Mouse (Mus musculus) erythroblast, embryonic 14.5 days (primary cell): ENCODE measurements around the gene Carmil3. TPM values are rescaled to one million over a fixed set of nuclear protein-coding genes. Genes with fewer than 3 reads are reported as not detected.

Source experiments
- H3K27me3 ChIP-seq: 2 replicates; pipeline ENCODE4 v1.6.1; 2012; ENCODE audit warnings: inconsistent platforms; ENCODE audit not compliant: control insufficient read depth
- H3K36me3 ChIP-seq: 2 replicates; pipeline ENCODE4 v1.6.1; 2012; ENCODE audit warnings: mild to moderate bottlenecking, inconsistent platforms; ENCODE audit not compliant: control insufficient read depth
- H3K4me1 ChIP-seq: 2 replicates; pipeline ENCODE4 v1.6.1; 2012; ENCODE audit warnings: inconsistent platforms; ENCODE audit not compliant: control insufficient read depth
- H3K4me3 ChIP-seq: replicated peaks from 2 replicates; pipeline ENCODE3; 2012; ENCODE audit warnings: moderate library complexity, mild to moderate bottlenecking, inconsistent platforms
- H3K9me3 ChIP-seq: 2 replicates; pipeline ENCODE4 v1.6.1; 2012; ENCODE audit warnings: low read length, inconsistent platforms, mixed read lengths; ENCODE audit not compliant: control insufficient read depth
- GATA1 ChIP-seq: IDR thresholded peaks from 2 replicates; pipeline ENCODE4 v1.6.1; 2012; ENCODE audit warnings: low read length, inconsistent platforms, mixed read lengths
- TAL1 ChIP-seq: IDR thresholded peaks from 3 replicates; pipeline ENCODE4 v1.6.1; 2012; ENCODE audit warnings: low read length, inconsistent platforms, mixed read lengths
- polyA plus RNA-seq: library from polyadenylated mRNA; stranded (reverse); fragments of >175 nt; gene quantifications from 2 replicates; pipeline ENCODE4 v1.2.3, GENCODE M21; 2012

Carmil3 gene
- polyA plus RNA-seq, 1 experiment = not detected

DNA sequence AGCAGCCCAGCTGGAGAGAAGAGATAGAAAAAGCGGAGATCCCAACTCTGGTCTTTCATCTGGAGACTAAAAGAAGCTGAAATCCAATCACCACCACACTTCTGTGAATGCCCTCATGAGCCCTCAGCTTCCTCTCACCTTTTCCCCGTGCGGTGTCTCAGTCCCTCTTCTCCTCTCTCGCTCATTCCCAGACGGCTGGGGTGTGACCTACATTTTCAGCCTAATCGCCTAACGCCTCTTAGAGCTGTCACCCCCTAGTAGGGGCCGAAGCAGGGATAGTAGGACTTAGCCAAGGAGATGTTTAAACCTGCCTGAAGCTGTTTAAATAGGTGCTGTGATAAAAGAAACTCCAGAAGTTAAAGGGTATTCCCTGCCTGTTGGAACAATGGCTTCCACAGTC lies 34.3 kb downstream of the Carmil3 start, which contains the start of gene Nrl:
Gene Nrl (minus strand): TSS at position 197 of the 400 bp plus-strand sequence.
- no peaks in the 10 kb centered on the region for H3K36me3 ChIP-seq
- peaks cover 7% of the 10 kb centered on the region for H3K4me1 ChIP-seq
- H3K27me3 ChIP-seq = peaks cover 76% of the 10 kb centered on the region
- no peak within 1 kb of the TSS for H3K4me3 ChIP-seq
- TF ChIP-seq GATA1 (no peak), TAL1 (no peak)
- H3K9me3 ChIP-seq = peaks cover 6% of the 10 kb centered on the region; the same call in 1 of the 2 replicates

DNA sequence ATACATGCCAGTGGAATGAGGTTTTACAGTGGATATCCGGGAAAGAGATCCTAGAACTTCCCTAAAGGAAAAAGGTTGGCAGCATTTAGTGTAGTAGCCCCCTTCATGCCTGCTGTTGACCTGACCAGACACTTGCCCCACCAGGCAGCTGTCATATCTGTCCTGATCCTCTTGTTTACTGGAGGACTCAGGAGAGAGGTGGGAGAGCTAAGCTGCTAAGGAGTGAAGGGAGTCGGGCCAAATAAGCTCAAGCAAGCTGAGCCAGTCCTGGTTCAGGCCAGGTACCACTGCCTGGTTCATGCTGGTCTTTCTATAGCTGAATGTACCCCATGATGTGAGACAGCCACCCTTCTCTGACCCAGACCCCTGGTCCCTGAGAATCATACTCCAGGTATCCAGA lies 36.2 kb downstream of the Carmil3 start:
- Histone ChIP-seq H3K9me3 (no peaks in the 10 kb centered on the region; the same call in 1 of the 2 replicates), H3K4me1 (no peaks in the 10 kb centered on the region; the same call in 1 of the 2 replicates), H3K4me3 (no peak overlapping the region), H3K27me3 (peaks cover 65% of the 10 kb centered on the region), H3K36me3 (no peaks in the 10 kb centered on the region)
- TF ChIP-seq TAL1 (no peak), GATA1 (no peak)

DNA sequence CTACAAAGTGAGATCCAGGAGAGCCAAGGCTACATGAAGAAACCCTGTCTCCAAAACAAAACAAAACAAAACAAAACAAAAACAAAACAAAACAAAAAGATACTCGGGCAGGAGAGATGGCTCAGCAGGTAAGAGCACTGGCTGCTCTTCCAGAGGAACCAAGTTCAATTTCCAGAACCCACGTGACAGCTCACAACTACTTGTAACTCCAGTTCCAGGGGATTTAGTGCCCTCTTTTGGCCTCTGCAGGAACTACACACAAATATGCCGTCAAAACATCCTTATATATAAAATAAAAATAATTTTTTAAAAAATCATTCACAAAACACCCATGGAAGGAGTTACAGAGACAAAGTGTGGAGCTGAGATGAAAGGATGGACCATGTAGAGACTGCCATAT lies 37.5 kb downstream of the Carmil3 start:
- Histone ChIP-seq H3K4me1 (no peaks in the 10 kb centered on the region; the same call in 1 of the 2 replicates), H3K9me3 (no peaks in the 10 kb centered on the region), H3K27me3 (peaks cover 54% of the 10 kb centered on the region), H3K36me3 (no peaks in the 10 kb centered on the region), H3K4me3 (no peak overlapping the region)
- TF ChIP-seq TAL1 (no peak), GATA1 (no peak)

DNA sequence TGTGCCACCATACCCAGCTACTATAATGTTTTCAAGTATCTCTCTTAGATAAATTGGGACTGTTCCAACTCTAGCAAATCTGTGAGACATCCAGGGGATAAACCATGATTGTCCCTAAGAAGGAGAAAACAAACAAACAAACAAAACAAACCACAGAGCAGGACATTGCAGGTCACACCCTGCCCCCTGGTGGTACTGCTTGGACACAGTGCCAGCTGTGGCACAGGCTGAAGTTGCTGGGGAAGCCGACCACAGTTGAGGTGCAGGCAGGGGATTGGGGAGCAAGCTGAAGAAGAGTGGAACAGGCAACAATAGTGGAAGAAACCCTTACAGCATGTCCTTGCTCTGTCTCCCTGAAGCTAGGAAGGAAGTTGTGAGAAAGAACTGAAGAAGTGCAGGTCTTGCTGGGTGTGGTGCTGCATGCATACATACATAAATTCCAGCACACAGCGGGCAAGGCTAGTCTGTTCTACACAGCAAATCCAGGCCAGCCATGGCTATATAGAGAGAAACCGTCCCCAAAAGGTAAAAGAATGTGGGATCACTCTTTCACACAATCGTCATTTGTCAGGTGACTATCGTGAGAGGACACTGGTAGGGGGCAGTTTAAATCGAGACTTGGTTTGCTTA lies 45.8 kb downstream of the Carmil3 start:
- Histone ChIP-seq H3K36me3 (no peaks in the 10 kb centered on the region), H3K9me3 (no peaks in the 10 kb centered on the region), H3K27me3 (peaks cover 4% of the 10 kb centered on the region; the same call in 1 of the 2 replicates), H3K4me3 (no peak overlapping the region), H3K4me1 (peaks cover 41% of the 10 kb centered on the region)
- TF ChIP-seq GATA1 (no peak), TAL1 (no peak)

DNA sequence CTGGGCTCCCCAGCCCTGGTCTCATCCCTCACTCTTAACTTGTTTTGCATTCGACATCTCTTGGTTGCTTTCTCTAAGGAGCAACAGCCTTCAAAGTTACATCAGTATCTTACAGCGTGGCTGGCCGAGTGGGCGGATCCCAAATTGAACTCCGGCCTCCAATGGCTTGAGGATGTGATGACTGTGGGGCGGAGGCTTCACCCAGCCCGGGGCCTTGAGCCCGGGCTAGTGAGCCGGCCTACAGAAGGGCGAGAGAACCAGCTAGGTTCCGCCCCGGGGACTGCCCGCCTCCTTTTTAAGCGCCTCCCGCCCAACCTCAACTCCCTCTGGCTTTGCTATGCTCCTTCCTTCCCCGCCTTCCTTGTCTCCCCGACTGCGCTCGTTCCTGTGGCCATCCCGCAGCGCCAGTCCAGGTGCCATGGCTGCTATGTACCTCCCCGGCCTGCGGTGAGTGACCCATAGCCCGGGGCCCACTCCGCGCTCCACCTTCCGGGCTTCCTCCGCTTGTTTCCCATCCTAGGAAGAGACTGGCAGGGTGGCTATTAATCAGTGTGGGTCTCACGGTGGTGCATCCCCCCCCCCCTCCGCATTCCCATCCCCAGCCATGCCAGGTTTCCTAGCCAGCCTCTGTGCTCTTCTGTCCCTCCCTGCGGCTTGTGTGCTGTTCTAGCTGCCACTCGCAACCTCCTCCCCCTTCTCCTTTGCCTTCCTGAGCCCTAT lies 49.8 kb downstream of the Carmil3 start, which contains the start of gene Pck2:
Gene Pck2 (plus strand): TSS at position 200 of the 720 bp plus-strand sequence.
- Histone ChIP-seq H3K27me3 (no peaks in the 10 kb centered on the region), H3K36me3 (peaks cover 36% of the 10 kb centered on the region), H3K4me3 (peak within 1 kb of the TSS; percentile 84), H3K4me1 (peaks cover 59% of the 10 kb centered on the region), H3K9me3 (no peaks in the 10 kb centered on the region)
- TF ChIP-seq GATA1 (no peak), TAL1 (no peak)

DNA sequence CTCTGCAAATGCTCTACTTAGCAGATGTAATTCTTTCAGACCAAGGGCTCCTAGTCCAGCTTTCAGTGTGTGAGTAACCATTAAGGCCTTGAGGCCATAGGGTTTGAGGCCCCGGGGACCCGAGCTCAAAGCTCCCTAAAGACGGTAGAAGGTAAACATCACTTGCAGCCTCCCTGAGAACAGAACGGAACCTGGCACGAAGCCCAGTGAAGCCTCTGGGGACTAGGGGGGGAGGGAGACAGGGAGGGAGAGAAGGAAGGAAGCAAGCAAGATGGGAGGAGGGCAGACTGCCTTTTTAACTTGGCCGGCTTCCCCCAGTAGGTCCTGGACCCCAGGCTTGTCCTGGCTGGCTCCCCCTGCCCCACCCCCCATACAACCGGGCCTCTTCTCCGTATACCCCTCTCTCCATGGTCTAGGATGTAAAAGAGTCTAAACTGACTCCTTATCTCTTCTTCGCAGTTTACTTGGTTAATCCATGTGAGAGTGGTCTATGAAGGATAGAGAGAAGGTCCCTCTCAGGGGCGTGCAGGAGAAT lies 50.4 kb downstream of the Carmil3 start:
- Histone ChIP-seq H3K9me3 (no peaks in the 10 kb centered on the region), H3K4me3 (peak overlapping the region; percentile 84), H3K36me3 (peaks cover 42% of the 10 kb centered on the region), H3K4me1 (peaks cover 59% of the 10 kb centered on the region), H3K27me3 (no peaks in the 10 kb centered on the region)
- no peak for TF ChIP-seq TAL1
- TF ChIP-seq GATA1 = no peak

DNA sequence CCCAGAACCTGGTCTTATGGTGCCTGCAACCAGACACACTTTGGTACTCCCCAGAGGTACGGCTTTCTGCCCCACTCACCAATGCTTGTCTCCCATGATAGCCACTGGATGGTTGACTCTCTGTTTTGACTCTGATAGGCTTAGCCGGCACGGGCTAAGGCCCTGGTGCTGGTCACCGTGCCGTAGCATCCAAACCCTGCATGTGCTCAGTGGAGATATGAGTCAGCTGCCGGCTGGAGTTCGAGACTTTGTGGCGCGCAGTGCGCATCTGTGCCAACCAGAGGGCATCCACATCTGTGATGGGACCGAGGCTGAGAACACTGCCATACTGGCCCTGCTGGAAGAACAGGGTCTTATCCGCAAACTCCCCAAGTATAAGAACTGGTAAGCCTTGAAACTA lies 51.8 kb downstream of the Carmil3 start:
- Histone ChIP-seq H3K9me3 (no peaks in the 10 kb centered on the region), H3K4me1 (peaks cover 46% of the 10 kb centered on the region), H3K27me3 (no peaks in the 10 kb centered on the region), H3K36me3 (peaks cover 56% of the 10 kb centered on the region), H3K4me3 (peak overlapping the region; percentile 5)
- no peak for TF ChIP-seq GATA1
- TF ChIP-seq TAL1 = no peak

DNA sequence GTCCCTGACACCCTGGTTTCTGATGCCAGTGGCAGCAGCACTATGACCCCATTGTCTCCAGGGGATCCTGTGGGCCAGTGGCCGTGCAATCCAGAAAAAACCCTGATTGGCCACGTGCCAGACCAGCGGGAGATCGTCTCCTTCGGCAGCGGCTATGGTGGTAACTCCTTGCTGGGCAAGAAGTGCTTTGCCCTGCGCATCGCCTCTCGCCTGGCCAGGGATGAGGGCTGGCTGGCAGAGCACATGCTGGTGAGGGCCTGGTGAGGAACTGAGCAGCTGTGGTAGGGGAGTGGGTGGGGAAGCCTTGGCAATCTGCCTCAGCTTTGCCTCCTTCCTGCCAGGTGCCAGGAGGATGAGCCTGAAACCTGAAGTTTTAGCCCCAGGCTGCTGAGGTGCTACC lies 53.9 kb downstream of the Carmil3 start:
- no peak for TF ChIP-seq GATA1
- no peak for TF ChIP-seq TAL1
- Histone ChIP-seq H3K4me1 (peaks cover 41% of the 10 kb centered on the region), H3K4me3 (no peak overlapping the region), H3K9me3 (no peaks in the 10 kb centered on the region), H3K27me3 (no peaks in the 10 kb centered on the region), H3K36me3 (peaks cover 77% of the 10 kb centered on the region)

DNA sequence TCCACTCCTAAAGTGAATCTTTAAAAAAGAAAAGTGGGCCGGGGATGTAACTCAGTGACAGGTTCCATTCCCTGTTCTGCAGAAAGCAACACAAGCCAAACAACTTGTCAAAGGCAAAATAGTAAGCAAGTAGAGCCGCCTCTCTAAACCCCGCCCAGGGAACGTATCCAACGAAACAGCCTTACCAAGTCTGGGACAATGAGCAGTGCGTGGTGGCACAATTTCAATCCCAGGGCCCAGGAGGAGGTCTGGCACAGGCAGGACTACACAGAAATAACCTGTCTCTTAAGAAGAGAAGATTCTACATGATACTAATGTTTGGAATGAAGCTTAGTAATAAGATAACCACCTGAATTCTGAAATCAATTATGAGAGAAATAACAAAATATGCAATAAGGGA lies 59.7 kb downstream of the Carmil3 start:
- peaks cover 24% of the 10 kb centered on the region for H3K4me1 ChIP-seq
- no peaks in the 10 kb centered on the region for H3K27me3 ChIP-seq
- H3K4me3 ChIP-seq = no peak overlapping the region
- TF ChIP-seq TAL1 = no peak
- no peak for TF ChIP-seq GATA1
- peaks cover 58% of the 10 kb centered on the region for H3K36me3 ChIP-seq
- no peaks in the 10 kb centered on the region for H3K9me3 ChIP-seq
